Mouse (Mus musculus) forebrain, embryonic 10.5 days (tissue): ENCODE data around the gene Pnpt1. TPM values are rescaled to one million over a fixed set of nuclear protein-coding genes. Genes with fewer than 3 reads are reported as not detected.

Experiments
- DNase-seq: peaks from one replicate; pipeline ENCODE4 v3.0.0-alpha.2; 2017; ENCODE audit warnings: low spot score; ENCODE audit errors: extremely low spot score
- H3K27ac ChIP-seq: fragments of 300-500 bp; sonication (generic); 2 replicates; pipeline ENCODE4 v1.5.1; 2016; ENCODE audit warnings: mild to moderate bottlenecking
- H3K27me3 ChIP-seq: fragments of 300-500 bp; sonication (generic); 2 replicates; pipeline ENCODE4 v1.6.1; 2016; ENCODE audit warnings: mild to moderate bottlenecking; ENCODE audit not compliant: poor library complexity, severe bottlenecking
- H3K36me3 ChIP-seq: fragments of 300-500 bp; sonication (generic); replicated peaks from 2 replicates; pipeline ENCODE4 v1.6.1; 2016; ENCODE audit warnings: mild to moderate bottlenecking, moderate library complexity
- H3K4me1 ChIP-seq: fragments of 300-500 bp; sonication (generic); 2 replicates; pipeline ENCODE4 v1.6.1; 2016
- H3K4me3 ChIP-seq: fragments of 300-500 bp; sonication (generic); 2 replicates; pipeline ENCODE4 v1.5.1; 2016; ENCODE audit warnings: mild to moderate bottlenecking, moderate library complexity
- H3K9me3 ChIP-seq: fragments of 300-500 bp; sonication (generic); 2 replicates; pipeline ENCODE4 v1.6.1; 2016; ENCODE audit warnings: mild to moderate bottlenecking, moderate library complexity
- WGBS: fragments of 180-500 bp; shearing (Covaris S2); methylation state at CpG from one replicate; pipeline ENCODE4 v1.1.7; 2016; 5-methylcytosine and 5-hydroxymethylcytosine counted together
- polyA plus RNA-seq: library from polyadenylated mRNA; unstranded; fragments of >200 nt; fragmentation: Nextera tagmentation; extraction: Ambion mirVana; gene quantifications from 2 replicates; pipeline ENCODE4 v1.2.1, GENCODE M21; 2016

Pnpt1 gene
- polyA plus RNA-seq, 1 experiment from 2014 or later, result 42.9 TPM

GRCm38 (mm10) chr11:29180657-29181056 is 50.1 kb downstream of the Pnpt1 start:
- peaks cover 56% of the 10 kb centered on the region for H3K36me3 ChIP-seq
- WGBS, result 84% methylated on average over 3 of the region's 3 CpGs

GRCm38 (mm10) chr11:29181751-29182150 is 51.2 kb downstream of the Pnpt1 start:
- Histone ChIP-seq H3K36me3 (peaks cover 67% of the 10 kb centered on the region), H3K27ac (no peak overlapping the region), H3K9me3 (no peaks in the 10 kb centered on the region), H3K27me3 (no peaks in the 10 kb centered on the region), H3K4me1 (no peaks in the 10 kb centered on the region), H3K4me3 (no peak overlapping the region)
- WGBS, result 93% methylated on average over 5 of the region's 5 CpGs
- no peak for DNase-seq

More at GRCm38 (mm10) chr11:29180657-29181056, 50.1 kb downstream of the Pnpt1 start:
- H3K4me3 ChIP-seq, result no peak overlapping the region
- no peaks in the 10 kb centered on the region for H3K27me3 ChIP-seq
- no peaks in the 10 kb centered on the region for H3K4me1 ChIP-seq
- no peak overlapping the region for H3K27ac ChIP-seq
- H3K9me3 ChIP-seq, result no peaks in the 10 kb centered on the region
- DNase-seq, result no peak

GRCm38 (mm10) chr11:29188981-29189380 is 58.4 kb downstream of the Pnpt1 start:
- no peaks in the 10 kb centered on the region for H3K4me1 ChIP-seq
- WGBS, result 84% methylated on average over 2 of the region's 2 CpGs
- H3K36me3 ChIP-seq, result peaks cover 80% of the 10 kb centered on the region
- H3K27ac ChIP-seq, result no peak overlapping the region
- H3K9me3 ChIP-seq, result no peaks in the 10 kb centered on the region
- H3K27me3 ChIP-seq, result no peaks in the 10 kb centered on the region
- no peak overlapping the region for H3K4me3 ChIP-seq
- DNase-seq, result no peak

- no peaks in the 10 kb centered on the region for H3K9me3 ChIP-seq
- no peak overlapping the region for H3K27ac ChIP-seq
- H3K27me3 ChIP-seq, result no peaks in the 10 kb centered on the region
- no peak for DNase-seq
- H3K36me3 ChIP-seq, result peaks cover 80% of the 10 kb centered on the region
- H3K4me1 ChIP-seq, result no peaks in the 10 kb centered on the region
- H3K4me3 ChIP-seq, result no peak overlapping the region
- 87% methylated on average over 5 of the region's 5 CpGs for WGBS
These were observed 73.1 kb downstream of the Pnpt1 start for GRCm38 (mm10) chr11:29203653-29204052.

- 98% methylated on average over 2 of the region's 2 CpGs for WGBS
- Histone ChIP-seq H3K4me3 (no peak overlapping the region), H3K4me1 (no peaks in the 10 kb centered on the region), H3K36me3 (peaks cover 81% of the 10 kb centered on the region), H3K27me3 (no peaks in the 10 kb centered on the region), H3K9me3 (no peaks in the 10 kb centered on the region), H3K27ac (no peak overlapping the region)
- DNase-seq, result no peak
These were observed 79.2 kb downstream of the Pnpt1 start for GRCm38 (mm10) chr11:29209774-29210173.

Other genes with a start within 250 kb of the Pnpt1 start
- 98.6 and 102 TPM in 2 replicates for gene Ppp4r3b, start 42.1 kb downstream of the Pnpt1 start, polyA plus RNA-seq
- gene Cfap36, start 116.7 kb downstream of the Pnpt1 start, polyA plus RNA-seq, result 56.3 and 61.1 TPM in 2 replicates
- 36.5 and 38.6 TPM in 2 replicates for gene Ccdc88a, start 242.9 kb downstream of the Pnpt1 start, polyA plus RNA-seq